Mouse (Mus musculus) stomach, adult 2 months (tissue): Measurements from ENCODE around the gene Hand2. TPM values are rescaled to one million over a fixed set of nuclear protein-coding genes. Genes with fewer than 3 reads are reported as not detected.

ENCODE experiments used
- polyA plus RNA-seq: library from polyadenylated mRNA; depleted of rRNA; stranded (reverse); fragments of >200 nt; gene quantifications from 2 replicates; pipeline ENCODE4 v1.2.3, GENCODE M21; 2012; rRNA removed

Hand2 gene
- polyA plus RNA-seq, result 18.2 and 31.9 TPM in 2 replicates

DNA sequence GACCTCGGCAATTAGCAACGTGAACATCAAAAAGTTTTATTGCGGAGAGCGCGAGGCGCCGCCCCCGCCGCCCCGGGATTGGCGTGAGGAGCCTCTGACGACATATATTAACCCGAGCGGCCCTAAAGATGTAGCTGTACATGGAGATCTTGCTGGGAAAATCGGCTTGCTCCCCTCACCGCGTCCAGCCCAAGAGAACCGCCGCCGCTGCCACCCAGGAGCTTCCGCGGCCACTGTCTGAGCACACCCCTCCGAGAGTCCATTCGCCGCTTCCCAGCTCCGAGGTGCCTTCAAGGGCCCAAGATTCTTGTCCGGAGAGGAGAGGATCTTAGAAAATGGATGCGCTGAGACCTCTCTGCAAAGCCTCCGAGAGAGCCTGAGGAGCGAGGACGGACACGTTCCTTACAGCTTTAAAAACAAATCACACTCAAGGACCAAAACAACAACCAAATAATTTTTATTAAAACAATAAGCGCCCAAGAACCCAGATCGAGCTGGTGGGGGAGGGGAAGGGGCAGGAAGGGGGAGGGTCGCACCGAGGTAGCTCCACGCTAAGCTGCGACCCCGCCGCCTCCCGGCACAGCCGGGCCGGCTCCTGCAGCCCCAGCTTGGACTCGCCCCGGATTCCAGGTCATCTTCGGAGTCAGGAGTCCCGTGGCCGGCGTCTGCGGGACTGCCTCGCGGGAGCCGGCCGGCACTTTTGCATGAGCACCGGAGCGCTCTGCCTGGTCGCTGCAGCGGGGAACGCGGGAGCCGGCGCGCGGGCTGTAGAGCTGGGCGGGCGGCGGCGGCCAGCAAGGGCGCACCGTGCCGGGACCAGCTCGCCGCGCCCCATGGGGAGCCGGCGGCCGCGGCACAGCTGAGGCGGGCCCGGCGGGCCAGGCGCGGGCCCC lies at the start of gene Hand2:
TSS of gene Hand2 (plus strand) at position 133 of the 893 bp plus-strand sequence.

Other genes starting within 250 kb of the Hand2 start
- not detected in 2 replicates for gene Scrg1, start 134.9 kb downstream of the Hand2 start, polyA plus RNA-seq
- gene Sap30, start 166.9 kb downstream of the Hand2 start, polyA plus RNA-seq, result 4.9 and 11.9 TPM in 2 replicates
- 2.3 and 3.0 TPM in 2 replicates for gene Hmgb2, start 190.9 kb downstream of the Hand2 start, polyA plus RNA-seq